Mouse (Mus musculus) lung, embryonic 15.5 days (tissue): Measurements from ENCODE around the gene Filip1. TPM values are rescaled to one million over a fixed set of nuclear protein-coding genes. Genes with fewer than 3 reads are reported as not detected.

Source experiments
- ATAC-seq: fragments of 200-750 bp; cut with Nextera tagmentation; 2 replicates; pipeline ENCODE4 v1.8.0; 2017; ENCODE audit warnings: moderate number of reproducible peaks, borderline replicate concordance; ENCODE audit not compliant: low FRiP score, low TSS enrichment; ENCODE audit errors: extremely low read depth
- H3K27ac ChIP-seq: fragments of 300-500 bp; sonication (generic); 2 replicates; pipeline ENCODE4 v1.5.1; 2015; ENCODE audit warnings: moderate library complexity, mild to moderate bottlenecking, inconsistent platforms
- H3K27me3 ChIP-seq: fragments of 300-500 bp; sonication (generic); 2 replicates; pipeline ENCODE4 v1.6.1; 2015; ENCODE audit warnings: inconsistent platforms
- H3K36me3 ChIP-seq: fragments of 300-500 bp; sonication (generic); 2 replicates; pipeline ENCODE4 v1.6.1; 2015; ENCODE audit warnings: inconsistent platforms
- H3K4me1 ChIP-seq: fragments of 300-500 bp; sonication (generic); 2 replicates; pipeline ENCODE4 v1.6.1; 2015; ENCODE audit warnings: inconsistent platforms
- H3K4me2 ChIP-seq: fragments of 300-500 bp; sonication (generic); 2 replicates; pipeline ENCODE4 v1.6.1; 2015; ENCODE audit warnings: inconsistent platforms, mild to moderate bottlenecking, moderate library complexity
- H3K4me3 ChIP-seq: fragments of 300-500 bp; sonication (generic); 2 replicates; pipeline ENCODE4 v1.5.1; 2015; ENCODE audit warnings: mild to moderate bottlenecking, inconsistent platforms
- H3K9ac ChIP-seq: fragments of 300-500 bp; sonication (generic); 2 replicates; pipeline ENCODE4 v1.6.1; 2015; ENCODE audit warnings: inconsistent platforms
- H3K9me3 ChIP-seq: fragments of 300-500 bp; sonication (generic); 2 replicates; pipeline ENCODE4 v1.6.1; 2016; ENCODE audit warnings: inconsistent platforms
- WGBS: fragments of 180-500 bp; shearing (Covaris S2); methylation state at CpG from one replicate; pipeline ENCODE4 v1.1.7; 2015; 5-methylcytosine and 5-hydroxymethylcytosine counted together
- polyA plus RNA-seq: library from polyadenylated mRNA; unstranded; fragments of >200 nt; fragmentation: Nextera tagmentation; extraction: Ambion mirVana; gene quantifications from 2 replicates; pipeline ENCODE4 v1.2.1, GENCODE M21; 2015

Gene Filip1
- polyA plus RNA-seq, 1 experiment from 2014 or later: 13.3 TPM

GRCm38 (mm10) chr9:79921701-79922492, 90.8 kb downstream of the Filip1 start:
- WGBS: 44% methylated on average over 10 of the region's 10 CpGs
- Histone ChIP-seq H3K27ac (0 out of 2 replicates have a peak overlapping the region, but pooled peaks have one; percentile 2), H3K4me1 (peaks cover 42% of the 10 kb centered on the region), H3K36me3 (0 out of 2 replicates have a peak, but pooled peaks cover 2% of the 10 kb centered on the region), H3K9me3 (no peaks in the 10 kb centered on the region), H3K27me3 (no peaks in the 10 kb centered on the region), H3K4me2 (no peak overlapping the region), H3K9ac (no peak overlapping the region), H3K4me3 (no peak overlapping the region)
- no peak for ATAC-seq

DNA sequence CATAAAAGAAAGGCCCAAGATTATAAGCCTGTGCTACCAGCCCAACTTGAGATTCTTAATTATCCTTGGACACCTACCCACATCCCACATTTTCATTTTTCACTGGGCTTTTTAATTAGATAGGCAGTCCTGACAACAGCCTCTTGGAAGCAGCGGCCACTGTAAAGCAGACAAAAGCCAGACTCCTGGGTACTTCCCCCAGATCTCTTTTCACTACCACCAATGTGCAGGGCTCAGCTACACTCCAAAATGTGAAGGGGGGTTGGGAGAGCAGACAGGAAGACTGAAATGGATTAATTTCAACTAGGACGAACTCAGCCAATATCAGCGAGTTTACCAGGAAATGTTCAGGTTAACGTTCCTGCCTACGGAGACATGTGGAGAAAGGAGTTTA, 92.1 kb downstream of the Filip1 start:
- Histone ChIP-seq H3K36me3 (0 out of 2 replicates have a peak, but pooled peaks cover 2% of the 10 kb centered on the region), H3K9me3 (no peaks in the 10 kb centered on the region), H3K27ac (peak overlapping the region; percentile 63; the same call in 1 of the 2 replicates), H3K9ac (no peak overlapping the region), H3K4me1 (peaks cover 35% of the 10 kb centered on the region), H3K27me3 (no peaks in the 10 kb centered on the region), H3K4me2 (no peak overlapping the region), H3K4me3 (no peak overlapping the region)
- 67% methylated on average over 5 of the region's 5 CpGs for WGBS
- ATAC-seq: no peak

GRCm38 (mm10) chr9:79919750-79920539, 92.7 kb downstream of the Filip1 start:
- Histone ChIP-seq H3K4me3 (no peak overlapping the region), H3K27ac (peak overlapping the region; percentile 63; the same call in 1 of the 2 replicates)
- peak; percentile 30; the same call in 1 of the 2 replicates for ATAC-seq

GRCm38 (mm10) chr9:79919303-79919721, 93.3 kb downstream of the Filip1 start:
- Histone ChIP-seq H3K4me1 (peaks cover 35% of the 10 kb centered on the region), H3K9ac (no peak overlapping the region), H3K36me3 (0 out of 2 replicates have a peak, but pooled peaks cover 2% of the 10 kb centered on the region), H3K4me2 (no peak overlapping the region), H3K27me3 (no peaks in the 10 kb centered on the region), H3K4me3 (no peak overlapping the region), H3K9me3 (no peaks in the 10 kb centered on the region), H3K27ac (peak overlapping the region; percentile 63; the same call in 1 of the 2 replicates)
- WGBS: 31% methylated on average over 7 of the region's 7 CpGs
- peak; percentile 41; the same call in 1 of the 2 replicates for ATAC-seq

More at GRCm38 (mm10) chr9:79919750-79920539, 92.7 kb downstream of the Filip1 start:
- H3K9ac ChIP-seq: no peak overlapping the region
- H3K4me2 ChIP-seq: no peak overlapping the region
- 0 out of 2 replicates have a peak, but pooled peaks cover 2% of the 10 kb centered on the region for H3K36me3 ChIP-seq
- 35% methylated on average over 9 of the region's 9 CpGs for WGBS
- H3K9me3 ChIP-seq: no peaks in the 10 kb centered on the region
- peaks cover 35% of the 10 kb centered on the region for H3K4me1 ChIP-seq
- H3K27me3 ChIP-seq: no peaks in the 10 kb centered on the region

GRCm38 (mm10) chr9:79918325-79919117, 94.1 kb downstream of the Filip1 start:
- Histone ChIP-seq H3K4me2 (no peak overlapping the region), H3K9ac (no peak overlapping the region), H3K9me3 (no peaks in the 10 kb centered on the region), H3K27ac (no peak overlapping the region), H3K4me1 (peaks cover 35% of the 10 kb centered on the region), H3K27me3 (no peaks in the 10 kb centered on the region), H3K4me3 (no peak overlapping the region), H3K36me3 (0 out of 2 replicates have a peak, but pooled peaks cover 2% of the 10 kb centered on the region)
- 51% methylated on average over 10 of the region's 10 CpGs for WGBS
- no peak for ATAC-seq

DNA sequence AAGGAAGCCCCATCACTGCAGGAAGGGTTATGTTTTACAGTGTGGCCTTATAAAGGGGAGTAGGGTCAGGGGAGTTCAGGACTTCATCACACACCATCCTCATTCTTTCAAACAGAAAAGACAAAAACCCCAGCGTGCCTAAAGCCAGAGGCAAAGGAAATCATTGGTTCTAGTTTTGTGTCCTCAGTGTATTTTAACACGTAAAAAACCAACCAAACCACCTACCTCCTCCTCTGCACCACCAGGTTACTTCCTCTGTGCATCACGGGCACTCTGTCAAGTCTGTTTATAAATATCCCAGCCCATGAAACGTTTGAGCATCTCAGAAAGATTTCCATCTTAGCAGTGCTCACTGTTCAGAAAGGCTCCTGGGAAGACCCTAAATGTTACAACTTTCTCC, 98.4 kb downstream of the Filip1 start:
- Histone ChIP-seq H3K4me3 (no peak overlapping the region), H3K4me2 (no peak overlapping the region), H3K27me3 (no peaks in the 10 kb centered on the region), H3K9ac (no peak overlapping the region), H3K27ac (no peak overlapping the region), H3K9me3 (no peaks in the 10 kb centered on the region), H3K36me3 (0 out of 2 replicates have a peak, but pooled peaks cover 2% of the 10 kb centered on the region), H3K4me1 (peaks cover 7% of the 10 kb centered on the region)
- WGBS: 26% methylated on average over 4 of the region's 4 CpGs
- ATAC-seq: no peak

- Histone ChIP-seq H3K9ac (no peak overlapping the region), H3K9me3 (no peaks in the 10 kb centered on the region), H3K27ac (no peak overlapping the region), H3K4me2 (no peak overlapping the region), H3K36me3 (0 out of 2 replicates have a peak, but pooled peaks cover 2% of the 10 kb centered on the region), H3K4me1 (no peaks in the 10 kb centered on the region), H3K27me3 (no peaks in the 10 kb centered on the region), H3K4me3 (no peak overlapping the region)
- ATAC-seq: no peak
- WGBS: 83% methylated on average over 5 of the region's 5 CpGs
Measured at GRCm38 (mm10) chr9:79912971-79913370, 99.7 kb downstream of the Filip1 start.

DNA sequence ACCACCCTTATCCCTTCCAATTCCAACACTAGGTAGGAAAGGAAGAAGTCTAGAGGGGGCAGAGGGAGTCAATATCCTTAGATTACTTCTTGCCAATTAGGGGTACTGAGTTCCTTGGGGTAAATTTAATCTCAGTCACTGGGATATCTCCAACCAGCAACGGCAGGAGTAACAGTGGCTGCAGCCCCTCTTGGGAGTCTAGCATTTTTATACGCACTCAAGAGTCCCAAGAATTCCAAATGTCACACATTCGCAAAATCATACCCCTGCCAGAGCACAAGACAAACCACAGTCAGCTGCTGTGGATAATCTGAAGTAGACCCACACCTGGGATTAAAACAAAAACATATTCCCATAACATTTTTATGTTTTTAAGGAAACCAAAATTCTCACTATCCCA, 102.5 kb downstream of the Filip1 start:
- H3K27me3 ChIP-seq: no peaks in the 10 kb centered on the region

GRCm38 (mm10) chr9:79898815-79899214, 113.8 kb downstream of the Filip1 start:
- WGBS: 42% methylated on average over 3 of the region's 3 CpGs
- no peak overlapping the region for H3K4me2 ChIP-seq
- no peak for ATAC-seq

More for the DNA sequence above, 102.5 kb downstream of the Filip1 start:
- 93% methylated on average over 3 of the region's 3 CpGs for WGBS
- Histone ChIP-seq H3K9ac (no peak overlapping the region), H3K36me3 (no peaks in the 10 kb centered on the region), H3K27ac (no peak overlapping the region), H3K9me3 (no peaks in the 10 kb centered on the region), H3K4me2 (no peak overlapping the region), H3K4me1 (no peaks in the 10 kb centered on the region), H3K4me3 (no peak overlapping the region)
- no peak for ATAC-seq

GRCm38 (mm10) chr9:79894665-79895064, 118.0 kb downstream of the Filip1 start:
- Histone ChIP-seq H3K9me3 (no peaks in the 10 kb centered on the region), H3K27me3 (no peaks in the 10 kb centered on the region), H3K4me2 (no peak overlapping the region), H3K9ac (no peak overlapping the region), H3K4me1 (peaks cover 8% of the 10 kb centered on the region), H3K27ac (no peak overlapping the region), H3K36me3 (no peaks in the 10 kb centered on the region), H3K4me3 (no peak overlapping the region)
- ATAC-seq: no peak
- 53% methylated on average over 5 of the region's 5 CpGs for WGBS

More at GRCm38 (mm10) chr9:79898815-79899214, 113.8 kb downstream of the Filip1 start:
- no peak overlapping the region for H3K9ac ChIP-seq
- H3K27ac ChIP-seq: no peak overlapping the region
- H3K27me3 ChIP-seq: no peaks in the 10 kb centered on the region
- H3K4me1 ChIP-seq: peaks cover 5% of the 10 kb centered on the region; the same call in 1 of the 2 replicates
- no peaks in the 10 kb centered on the region for H3K9me3 ChIP-seq
- H3K36me3 ChIP-seq: no peaks in the 10 kb centered on the region
- H3K4me3 ChIP-seq: no peak overlapping the region
